Mouse (Mus musculus) spleen, postnatal 0 days (tissue): Measurements from ENCODE around the gene Col9a3. TPM values are rescaled to one million over a fixed set of nuclear protein-coding genes. Genes with fewer than 3 reads are reported as not detected.

Experiments
- polyA plus RNA-seq: library from polyadenylated mRNA; unstranded; fragments of >200 nt; fragmentation: Nextera tagmentation; extraction: Ambion mirVana; gene quantifications from 2 replicates; pipeline ENCODE4 v1.2.1, GENCODE M21; 2015

The Col9a3 gene
- polyA plus RNA-seq = 0.74 and 0.79 TPM in 2 replicates

GRCm38 (mm10) chr2:180597490-180597889, at the start of gene Col9a3:
Col9a3 (plus strand) TSS chr2:180597790.

DNA sequence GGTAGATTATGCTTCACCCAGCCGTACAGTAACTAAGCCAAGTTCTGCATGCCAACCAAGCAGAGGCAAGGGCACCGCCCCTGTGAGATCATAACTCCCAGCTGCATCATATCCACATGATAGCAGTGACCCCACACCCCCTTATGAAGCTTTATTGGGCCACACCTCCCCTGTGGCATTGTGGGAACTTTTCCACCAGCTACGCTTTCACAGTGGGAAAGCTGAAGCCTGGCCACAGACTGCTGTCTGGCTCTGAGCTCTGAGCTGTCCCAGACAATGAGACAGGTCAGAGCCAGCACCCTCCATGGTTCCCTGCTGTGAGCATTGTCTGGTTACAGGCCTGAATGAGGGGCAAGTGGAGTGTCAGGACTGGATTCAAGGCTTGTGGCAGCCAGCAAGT, 16.6 kb upstream of the Col9a3 start, which contains the start of gene Mrgbp:
Gene Mrgbp, plus strand, starts transcription at position 303 of the 400 bp plus-strand sequence.

GRCm38 (mm10) chr2:180589123-180589831, 8.3 kb upstream of the Col9a3 start, which contains the start of gene Ogfr:
Ogfr (plus strand) TSS chr2:180589245.

DNA sequence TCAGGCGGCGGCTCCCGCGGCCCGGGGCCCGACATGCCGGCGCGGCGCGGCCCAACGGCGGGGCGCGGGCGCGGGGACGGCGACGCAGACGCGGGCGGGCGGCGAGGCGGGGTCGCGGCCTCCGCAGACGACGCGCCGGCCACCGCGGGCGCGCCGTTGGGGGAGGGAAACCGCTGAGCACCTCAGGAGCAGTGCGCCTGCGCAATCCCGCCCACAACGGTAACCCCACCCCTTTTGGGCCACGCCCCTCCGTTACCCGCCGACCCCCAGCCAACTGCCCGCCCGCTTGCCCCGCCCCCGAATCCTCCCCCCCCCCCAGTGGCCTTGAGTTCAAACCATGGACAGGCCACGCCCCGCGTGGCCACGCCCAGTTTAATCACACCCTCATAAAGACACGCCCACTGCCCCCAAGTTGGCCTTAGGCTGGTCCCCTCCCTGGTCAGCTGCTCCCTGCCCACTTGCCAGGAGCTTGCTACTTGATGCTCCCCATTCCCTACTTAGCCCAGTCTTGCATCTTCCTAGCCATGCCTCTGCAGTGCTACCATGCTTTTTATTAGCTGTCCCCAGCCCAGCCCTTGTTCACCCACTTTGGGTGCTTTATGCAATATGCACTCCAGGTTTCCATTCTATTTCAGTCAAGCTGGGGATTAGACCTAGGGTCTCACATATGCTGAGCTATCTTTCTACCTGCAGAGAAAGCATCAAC, 45.1 kb downstream of the Col9a3 start, which contains the start of gene Tcfl5:
Gene Tcfl5, minus strand, starts transcription at position 154 of the 706 bp plus-strand sequence.

Other genes starting within 250 kb of the Col9a3 start
- gene Slco4a1, start 141.5 kb upstream of the Col9a3 start, polyA plus RNA-seq = 0.77 and 1.2 TPM in 2 replicates
- 0.04 and 0.05 TPM in 2 replicates for gene Ntsr1, start 97.8 kb upstream of the Col9a3 start, polyA plus RNA-seq
- 15.8 and 16.5 TPM in 2 replicates for gene Mrgbp, start 16.5 kb upstream of the Col9a3 start, polyA plus RNA-seq
- 29.7 and 35.4 TPM in 2 replicates for gene Ogfr, start 8.5 kb upstream of the Col9a3 start, polyA plus RNA-seq
- 0.06 TPM in 1 of 2 replicates, not detected in the other for gene Tcfl5, start 44.9 kb downstream of the Col9a3 start, polyA plus RNA-seq
- gene Dido1, start 112.2 kb downstream of the Col9a3 start, polyA plus RNA-seq = 16.0 and 16.7 TPM in 2 replicates
- gene Gid8, start 112.3 kb downstream of the Col9a3 start, polyA plus RNA-seq = 124 and 144 TPM in 2 replicates
- gene Slc17a9, start 127.5 kb downstream of the Col9a3 start, polyA plus RNA-seq = 5.3 and 5.4 TPM in 2 replicates
- not detected in 2 replicates for gene Bhlhe23, start 179.1 kb downstream of the Col9a3 start, polyA plus RNA-seq